Mouse (Mus musculus) large intestine, adult 2 months (tissue): Measurements from ENCODE around the gene Pdzd8. TPM values are rescaled to one million over a fixed set of nuclear protein-coding genes. Genes with fewer than 3 reads are reported as not detected.

Experiments
- polyA plus RNA-seq: library from polyadenylated mRNA; depleted of rRNA; stranded (reverse); fragments of >200 nt; gene quantifications from 2 replicates; pipeline ENCODE4 v1.2.3, GENCODE M21; 2012; rRNA removed

Gene Pdzd8
- polyA plus RNA-seq, 1 experiment: 3.6 TPM

Other genes with a start within 250 kb of the Pdzd8 start
- not detected in 2 replicates for gene Vax1, start 175.7 kb downstream of the Pdzd8 start, polyA plus RNA-seq
- gene Kcnk18, start 126.6 kb downstream of the Pdzd8 start, polyA plus RNA-seq: not detected in 2 replicates
- 0.55 and 0.97 TPM in 2 replicates for gene Slc18a2, start 84.9 kb downstream of the Pdzd8 start, polyA plus RNA-seq
- 4,852 and 5,272 TPM in 2 replicates for gene Rps12-ps3, start 23.5 kb downstream of the Pdzd8 start, polyA plus RNA-seq
- not detected in 2 replicates for gene Emx2, start 112.6 kb upstream of the Pdzd8 start, polyA plus RNA-seq